Mouse (Mus musculus): Measurements from ENCODE around the gene Cmtm7.

Gene Cmtm7

GRCm38 (mm10) chr9:114763341-114763740 lies 18.3 kb downstream of the Cmtm7 start:
- 64% methylated on average over 13 of the region's 13 CpGs for WGBS

GRCm38 (mm10) chr9:114761848-114762247 lies 19.8 kb downstream of the Cmtm7 start:
- 64% methylated on average over 11 of the region's 11 CpGs for WGBS

- WGBS: 92% methylated on average over 5 of the region's 5 CpGs
Observed at GRCm38 (mm10) chr9:114760353-114760752, 21.3 kb downstream of the Cmtm7 start.

GRCm38 (mm10) chr9:114759886-114760285 lies 21.8 kb downstream of the Cmtm7 start:
- WGBS: 84% methylated on average over 4 of the region's 4 CpGs

GRCm38 (mm10) chr9:114758801-114759200 lies 22.9 kb downstream of the Cmtm7 start:
- WGBS: 86% methylated on average over 5 of the region's 5 CpGs

- 54% methylated on average over 7 of the region's 7 CpGs for WGBS
Observed at GRCm38 (mm10) chr9:114758272-114758671, 23.4 kb downstream of the Cmtm7 start.

GRCm38 (mm10) chr9:114752863-114753484 lies 28.7 kb downstream of the Cmtm7 start:
- WGBS: 2% methylated on average over 36 of the region's 36 CpGs

- WGBS: 65% methylated on average over 9 of the region's 9 CpGs
Observed at GRCm38 (mm10) chr9:114752311-114752710, 29.3 kb downstream of the Cmtm7 start.

- WGBS: 68% methylated on average over 3 of the region's 3 CpGs
Observed at GRCm38 (mm10) chr9:114751582-114751981, 30.1 kb downstream of the Cmtm7 start.

GRCm38 (mm10) chr9:114747466-114747865 lies 34.2 kb downstream of the Cmtm7 start:
- 76% methylated on average over 12 of the region's 12 CpGs for WGBS

- 53% methylated on average over 10 of the region's 10 CpGs for WGBS
Observed at GRCm38 (mm10) chr9:114747012-114747411, 34.6 kb downstream of the Cmtm7 start.

- WGBS: 37% methylated on average over 4 of the region's 4 CpGs
Observed at GRCm38 (mm10) chr9:114745654-114746053, 36.0 kb downstream of the Cmtm7 start.

GRCm38 (mm10) chr9:114745163-114745562 lies 36.5 kb downstream of the Cmtm7 start:
- 57% methylated on average over 4 of the region's 4 CpGs for WGBS

- 56% methylated on average over 2 of the region's 2 CpGs for WGBS
Observed at GRCm38 (mm10) chr9:114742731-114743130, 38.9 kb downstream of the Cmtm7 start.

- 84% methylated on average over 9 of the region's 9 CpGs for WGBS
Observed at GRCm38 (mm10) chr9:114740336-114740735, 41.3 kb downstream of the Cmtm7 start.

- WGBS: 71% methylated on average over 11 of the region's 11 CpGs
Observed at GRCm38 (mm10) chr9:114736442-114736841, 45.2 kb downstream of the Cmtm7 start.

- 57% methylated on average over 2 of the region's 2 CpGs for WGBS
Observed at GRCm38 (mm10) chr9:114733238-114733637, 48.4 kb downstream of the Cmtm7 start.

- 47% methylated on average over 12 of the region's 12 CpGs for WGBS
Observed at GRCm38 (mm10) chr9:114731871-114732682, 49.6 kb downstream of the Cmtm7 start.

GRCm38 (mm10) chr9:114731011-114731755 lies 50.5 kb downstream of the Cmtm7 start, which contains the start of gene Cmtm6:
Cmtm6 (plus strand) TSS chr9:114731116.
- WGBS: under 1% methylated on average over 53 of the region's 53 CpGs

- WGBS: 39% methylated on average over 29 of the region's 30 CpGs
Observed at GRCm38 (mm10) chr9:114729911-114730805, 51.5 kb downstream of the Cmtm7 start.

- 38% methylated on average over 2 of the region's 2 CpGs for WGBS
Observed at GRCm38 (mm10) chr9:114728432-114728831, 53.2 kb downstream of the Cmtm7 start.
